Mouse (Mus musculus) liver, embryonic 18 days (tissue): Measurements from ENCODE around the gene Lalba. TPM values are rescaled to one million over a fixed set of nuclear protein-coding genes. Genes with fewer than 3 reads are reported as not detected.

Experiments used
- polyA plus RNA-seq: library from polyadenylated mRNA; depleted of rRNA; stranded (reverse); fragments of >200 nt; gene quantifications from 2 replicates; pipeline ENCODE4 v1.2.3, GENCODE M21; 2012; rRNA removed

Lalba gene
- not detected in 2 replicates for polyA plus RNA-seq

GRCm38 (mm10) chr15:98482701-98483100, at the start of gene Lalba:
Gene Lalba, minus strand, starts transcription at chr15:98482721.

GRCm38 (mm10) chr15:98492102-98492501, 9.6 kb upstream of the Lalba start, which contains the start of gene Olfr279:
Gene Olfr279, plus strand, starts transcription at chr15:98492402.

GRCm38 (mm10) chr15:98469596-98469995, 12.9 kb downstream of the Lalba start, which contains the start of gene OR5BS1P:
Gene OR5BS1P, plus strand, starts transcription at chr15:98469896.

GRCm38 (mm10) chr15:98452288-98452687, 30.2 kb downstream of the Lalba start, which contains the start of gene Olfr281:
Gene Olfr281, plus strand, starts transcription at chr15:98452588.

GRCm38 (mm10) chr15:98430925-98431324, 51.6 kb downstream of the Lalba start, which contains the start of gene Olfr282:
Gene Olfr282, plus strand, starts transcription at chr15:98431225.

Other genes with a start within 250 kb of the Lalba start
- not detected in 2 replicates for gene Olfr286, start 248.3 kb downstream of the Lalba start, polyA plus RNA-seq
- gene H1fnt, start 225.4 kb downstream of the Lalba start, polyA plus RNA-seq = not detected in 2 replicates
- 0.21 and 0.25 TPM in 2 replicates for gene Zfp641, start 186.6 kb downstream of the Lalba start, polyA plus RNA-seq
- not detected in 2 replicates for gene Olfr285, start 165.4 kb downstream of the Lalba start, polyA plus RNA-seq
- not detected in 2 replicates for gene Olfr284, start 141.7 kb downstream of the Lalba start, polyA plus RNA-seq
- gene Olfr283, start 101.8 kb downstream of the Lalba start, polyA plus RNA-seq = not detected in 2 replicates
- not detected in 2 replicates for gene Olfr282, start 51.5 kb downstream of the Lalba start, polyA plus RNA-seq
- not detected in 2 replicates for gene Olfr281, start 30.1 kb downstream of the Lalba start, polyA plus RNA-seq
- gene OR5BS1P, start 12.8 kb downstream of the Lalba start, polyA plus RNA-seq = not detected in 2 replicates
- gene Olfr279, start 9.7 kb upstream of the Lalba start, polyA plus RNA-seq = not detected in 2 replicates
- gene Kansl2, start 51.5 kb upstream of the Lalba start, polyA plus RNA-seq = 19.0 and 19.6 TPM in 2 replicates
- 6.7 TPM in 2 replicates for gene Ccnt1, start 88.2 kb upstream of the Lalba start, polyA plus RNA-seq
- 0.06 TPM in 1 of 2 replicates, not detected in the other for gene 4930415O20Rik, start 88.3 kb upstream of the Lalba start, polyA plus RNA-seq
- 14.0 and 17.8 TPM in 2 replicates for gene Adcy6, start 127.4 kb upstream of the Lalba start, polyA plus RNA-seq
- gene Cacnb3, start 148.1 kb upstream of the Lalba start, polyA plus RNA-seq = 1.2 TPM in 2 replicates
- 16.7 and 18.6 TPM in 2 replicates for gene Ddx23, start 180.2 kb upstream of the Lalba start, polyA plus RNA-seq
- 1.9 and 2.1 TPM in 2 replicates for gene Rnd1, start 194.7 kb upstream of the Lalba start, polyA plus RNA-seq
- gene Ccdc65, start 225.5 kb upstream of the Lalba start, polyA plus RNA-seq = 0.03 and 0.04 TPM in 2 replicates
- gene Fkbp11, start 245.5 kb upstream of the Lalba start, polyA plus RNA-seq = 136 and 198 TPM in 2 replicates